Mouse (Mus musculus) myocyte (in vitro differentiated cells): Measurements from ENCODE around the gene Capn11. TPM values are rescaled to one million over a fixed set of nuclear protein-coding genes. Genes with fewer than 3 reads are reported as not detected.
A peak's percentile ranks its signal among the peaks of the same experiment; 100 is the strongest.

Experiments used
- H3K27me3 ChIP-seq: one replicate; pipeline ENCODE4 v1.6.1; 2011; ENCODE audit not compliant: control insufficient read depth, insufficient read depth, insufficient read length
- H3K36me3 ChIP-seq: one replicate; pipeline ENCODE4 v1.6.1; 2011; ENCODE audit not compliant: control insufficient read depth, insufficient read depth
- H3K4me2 ChIP-seq: one replicate; pipeline ENCODE4 v1.6.1; 2011; ENCODE audit warnings: low read depth, control low read depth
- H3K4me3 ChIP-seq: one replicate; pipeline ENCODE4 v1.5.1; 2011; ENCODE audit warnings: mild to moderate bottlenecking, control low read depth, moderate library complexity
- H3K79me2 ChIP-seq: one replicate; pipeline ENCODE4 v1.6.1; 2011; ENCODE audit not compliant: control insufficient read depth, insufficient read depth
- H3ac ChIP-seq: one replicate; pipeline ENCODE4 v1.6.1; 2011; ENCODE audit not compliant: control insufficient read depth, insufficient read length
- CEBPB ChIP-seq: IDR thresholded peaks from 2 replicates; pipeline ENCODE4 v1.6.1; 2011; ENCODE audit warnings: mild to moderate bottlenecking, moderate library complexity; ENCODE audit not compliant: poor library complexity, insufficient read depth, severe bottlenecking
- E2F4 ChIP-seq: IDR thresholded peaks from one replicate; pipeline ENCODE4 v1.6.1; 2011; ENCODE audit warnings: mild to moderate bottlenecking, control low read depth, moderate library complexity; ENCODE audit not compliant: insufficient read depth
- MAX ChIP-seq: IDR thresholded peaks from one replicate; pipeline ENCODE4 v1.6.1; 2011; ENCODE audit warnings: low read depth, mild to moderate bottlenecking, control low read depth
- MYOD1 ChIP-seq, 3 experiments: IDR thresholded peaks; one replicate each; pipeline ENCODE4 v1.6.1; 2011; ENCODE audit warnings: control low read depth in 2 of 3, low read depth in 2 of 3, mild to moderate bottlenecking in 2 of 3, moderate library complexity in 1 of 3; ENCODE audit not compliant: insufficient read length in 2 of 3, control insufficient read depth in 1 of 3
- MYOG ChIP-seq, 3 experiments: IDR thresholded peaks; one replicate each; pipeline ENCODE4 v1.6.1; 2011; ENCODE audit warnings: control low read depth in 2 of 3, low read depth in 2 of 3, mild to moderate bottlenecking in 2 of 3; ENCODE audit not compliant: insufficient read length in 2 of 3, control insufficient read depth in 1 of 3, insufficient read depth in 1 of 3
- POLR2A ChIP-seq: IDR thresholded peaks from one replicate; pipeline ENCODE4 v1.6.1; 2011; ENCODE audit warnings: low read depth, mild to moderate bottlenecking, control low read depth, moderate library complexity; ENCODE audit not compliant: insufficient read length
- POLR2AphosphoS2 ChIP-seq: IDR thresholded peaks from one replicate; pipeline ENCODE4 v1.6.1; 2011; ENCODE audit warnings: low read depth, control low read depth; ENCODE audit not compliant: insufficient read length
- REST ChIP-seq: IDR thresholded peaks from one replicate; pipeline ENCODE4 v1.6.1; 2011; ENCODE audit warnings: mild to moderate bottlenecking, control low read depth, moderate library complexity; ENCODE audit not compliant: insufficient read depth, insufficient read length
- SRF ChIP-seq: IDR thresholded peaks from one replicate; pipeline ENCODE4 v1.6.1; 2011; ENCODE audit warnings: low read depth; ENCODE audit not compliant: control insufficient read depth, insufficient read length
- TCF12 ChIP-seq: IDR thresholded peaks from one replicate; pipeline ENCODE4 v1.6.1; 2011; ENCODE audit warnings: mild to moderate bottlenecking, control low read depth; ENCODE audit not compliant: poor library complexity, insufficient read depth, severe bottlenecking
- TCF3 ChIP-seq: IDR thresholded peaks from one replicate; pipeline ENCODE4 v1.6.1; 2011; ENCODE audit warnings: low read depth, control low read depth; ENCODE audit not compliant: insufficient read length
- USF1 ChIP-seq: IDR thresholded peaks from one replicate; pipeline ENCODE4 v1.6.1; 2011; ENCODE audit warnings: low read depth, mild to moderate bottlenecking, control low read depth, moderate library complexity
- polyA plus RNA-seq: library from polyadenylated mRNA; unstranded; fragments of >200 nt; fragmentation: generic; extraction: Trizol; gene quantifications from one replicate; pipeline ENCODE4 v1.2.1, GENCODE M21; 2012; ENCODE audit warnings: missing spikeins

The Capn11 gene
- polyA plus RNA-seq, 1 experiment: 0.38 TPM

DNA sequence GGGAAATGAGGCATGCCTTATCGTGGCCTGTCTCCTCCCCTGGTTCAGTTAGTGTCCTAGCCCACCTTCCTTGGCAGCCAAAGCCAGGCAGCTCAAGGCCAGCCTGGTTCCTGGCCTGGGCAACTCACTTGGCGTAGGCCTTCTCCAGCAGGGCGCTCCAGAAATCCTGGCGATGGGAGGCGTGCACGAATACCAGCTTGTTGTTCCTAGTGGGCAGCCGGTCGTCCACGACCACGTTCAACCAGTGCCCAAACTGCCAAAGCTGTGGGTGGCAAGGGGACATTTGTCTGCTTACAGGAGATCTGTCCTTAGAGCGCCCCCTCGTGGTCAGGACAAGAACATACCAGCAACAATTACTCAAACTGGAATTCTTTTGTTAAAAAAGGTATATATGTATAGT is 16.4 kb downstream of the Capn11 start:
- peak overlapping the region; percentile 48 for H3K4me2 ChIP-seq
- H3ac ChIP-seq: no peak overlapping the region
- no peak overlapping the region for H3K4me3 ChIP-seq
- H3K79me2 ChIP-seq: no peaks in the 10 kb centered on the region
- TF ChIP-seq REST (no peak), TCF12 (no peak), MYOG (IDR thresholded peaks at IDR 0.05; ENCODE audit: control insufficient read depth in 1 of 3, insufficient read depth in 1 of 3, insufficient read length in 2 of 3, low read depth in 2 of 3) (peak in 1 of 3 experiments; percentile 26)
- H3K36me3 ChIP-seq: no peaks in the 10 kb centered on the region
- no peaks in the 10 kb centered on the region for H3K27me3 ChIP-seq

DNA sequence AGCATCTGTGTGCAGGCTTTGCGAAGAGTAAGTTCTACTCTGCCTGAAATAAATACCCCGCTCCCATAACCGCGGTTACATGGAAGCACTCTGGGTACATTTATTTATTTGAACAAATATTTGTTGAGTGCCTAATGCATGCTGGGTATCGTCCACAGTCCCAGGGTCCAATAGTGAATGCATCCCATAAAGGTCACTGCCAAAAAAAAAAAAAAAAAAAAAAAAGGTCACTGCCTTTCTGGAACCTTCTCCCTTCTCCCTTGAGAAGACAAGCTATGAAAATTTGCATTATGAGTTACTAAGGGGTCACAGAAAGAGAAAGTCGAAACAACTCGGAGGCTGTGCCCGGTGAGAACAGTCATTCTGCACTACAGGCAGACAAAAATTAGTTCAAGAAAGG is 17.1 kb downstream of the Capn11 start:
- TF ChIP-seq MAX (no peak), REST (no peak), MYOG (IDR thresholded peaks at IDR 0.05; ENCODE audit: control insufficient read depth in 1 of 3, insufficient read depth in 1 of 3, insufficient read length in 2 of 3, low read depth in 2 of 3) (no peak), POLR2AphosphoS2 (no peak), TCF12 (no peak), MYOD1 (IDR thresholded peaks at IDR 0.05; ENCODE audit: control insufficient read depth in 1 of 3, insufficient read length in 2 of 3, low read depth in 2 of 3) (no peak), TCF3 (no peak), POLR2A (no peak), E2F4 (no peak), USF1 (no peak), CEBPB (no peak), SRF (no peak)
- H3ac ChIP-seq: no peak overlapping the region
- H3K79me2 ChIP-seq: no peaks in the 10 kb centered on the region

DNA sequence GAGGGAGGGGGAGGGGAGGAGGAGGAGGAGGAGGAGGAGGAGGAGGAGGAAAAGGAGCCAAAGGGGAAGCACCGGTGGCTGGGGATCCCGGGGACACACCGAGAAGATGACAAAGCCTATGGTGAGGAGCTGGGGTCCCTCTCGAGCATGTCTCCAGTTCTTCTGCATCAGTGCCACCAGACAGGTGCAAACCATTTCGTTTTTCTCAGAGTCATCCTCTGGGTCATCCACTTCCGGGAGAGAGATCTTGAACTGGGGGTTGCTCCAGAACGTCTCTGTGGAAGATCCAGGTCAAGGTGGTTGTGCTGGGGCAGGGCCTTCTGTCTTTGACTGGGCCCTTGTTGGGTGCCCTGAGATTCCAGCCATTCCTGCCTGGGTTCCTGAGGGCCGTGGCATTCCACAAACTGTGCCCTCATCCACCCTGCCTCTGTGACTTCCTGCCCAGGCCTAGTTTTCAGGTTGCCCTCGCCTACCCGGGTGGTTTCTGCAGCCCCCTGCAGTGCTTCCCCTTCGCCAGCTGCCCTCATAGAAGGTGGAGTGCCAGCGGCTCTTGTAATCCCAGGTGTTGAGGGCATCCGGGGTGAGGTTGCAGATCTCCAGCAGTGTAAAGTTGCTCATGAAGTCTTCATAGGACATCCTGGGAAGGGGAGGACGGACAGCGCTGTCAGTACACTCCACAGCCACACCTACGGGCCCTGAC is 20.4 kb downstream of the Capn11 start:
- H3K36me3 ChIP-seq: no peaks in the 10 kb centered on the region
- H3K79me2 ChIP-seq: no peaks in the 10 kb centered on the region
- no peak overlapping the region for H3K4me3 ChIP-seq
- no peak overlapping the region for H3K4me2 ChIP-seq
- no peaks in the 10 kb centered on the region for H3K27me3 ChIP-seq
- TF ChIP-seq TCF3 (no peak), TCF12 (no peak), MYOG (IDR thresholded peaks at IDR 0.05; ENCODE audit: control insufficient read depth in 1 of 3, insufficient read depth in 1 of 3, insufficient read length in 2 of 3, low read depth in 2 of 3) (no peak), MAX (no peak), POLR2A (no peak), REST (no peak), SRF (no peak)
- no peak overlapping the region for H3ac ChIP-seq

More for the DNA sequence above, 17.1 kb downstream of the Capn11 start:
- no peak overlapping the region for H3K4me3 ChIP-seq
- H3K4me2 ChIP-seq: no peak overlapping the region
- H3K27me3 ChIP-seq: no peaks in the 10 kb centered on the region
- H3K36me3 ChIP-seq: no peaks in the 10 kb centered on the region

DNA sequence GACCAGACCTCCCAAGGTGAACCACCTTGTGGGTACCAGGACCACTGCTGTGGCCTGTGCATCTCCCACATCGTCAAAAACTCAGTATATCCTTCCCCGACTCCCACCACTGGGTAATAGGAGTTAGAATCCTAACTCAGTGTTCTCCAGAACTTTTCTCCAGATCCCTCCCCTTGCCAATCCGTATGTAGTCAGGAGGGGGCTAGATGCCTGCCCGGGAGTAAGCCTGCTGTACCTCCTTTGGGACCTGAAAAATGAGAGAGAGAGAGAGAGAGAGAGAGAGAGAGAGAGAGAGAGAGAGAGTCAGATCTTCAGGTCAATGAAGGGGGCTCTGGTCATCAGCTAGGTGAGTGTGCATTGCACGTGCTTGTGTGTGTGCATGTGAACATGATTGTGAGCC is 25.1 kb downstream of the Capn11 start:
- Histone ChIP-seq H3K79me2 (no peaks in the 10 kb centered on the region), H3K4me3 (no peak overlapping the region), H3K4me2 (no peak overlapping the region), H3K27me3 (no peaks in the 10 kb centered on the region), H3K36me3 (no peaks in the 10 kb centered on the region), H3ac (no peak overlapping the region)
- TF ChIP-seq CEBPB (no peak), MYOD1 (IDR thresholded peaks at IDR 0.05; ENCODE audit: control insufficient read depth in 1 of 3, insufficient read length in 2 of 3, low read depth in 2 of 3) (no peak)

DNA sequence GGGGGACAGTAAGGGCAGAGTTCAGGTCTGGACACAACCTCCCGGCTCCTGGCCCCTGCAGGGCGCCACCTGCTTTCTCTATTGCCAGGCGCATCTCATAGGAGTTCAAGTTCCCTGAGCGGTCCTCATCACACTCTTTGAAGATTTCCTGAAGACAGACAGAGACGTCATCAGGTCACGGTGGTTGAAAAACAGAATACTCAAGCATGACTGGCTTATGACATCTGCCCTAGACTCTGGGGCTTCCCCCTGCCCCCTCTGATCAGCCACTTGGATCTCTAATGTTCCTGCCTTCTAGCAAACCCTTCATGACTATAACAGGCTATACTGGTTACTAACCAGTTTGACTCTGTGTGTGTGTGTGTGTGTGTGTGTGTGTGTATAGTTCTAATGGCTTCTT is 27.2 kb downstream of the Capn11 start:
- TF ChIP-seq SRF (no peak), TCF12 (no peak), REST (no peak), E2F4 (no peak), MAX (no peak), MYOG (IDR thresholded peaks at IDR 0.05; ENCODE audit: control insufficient read depth in 1 of 3, insufficient read depth in 1 of 3, insufficient read length in 2 of 3, low read depth in 2 of 3) (no peak), TCF3 (no peak), POLR2A (no peak), MYOD1 (IDR thresholded peaks at IDR 0.05; ENCODE audit: control insufficient read depth in 1 of 3, insufficient read length in 2 of 3, low read depth in 2 of 3) (no peak), USF1 (no peak), POLR2AphosphoS2 (no peak), CEBPB (no peak)
- H3K4me3 ChIP-seq: no peak overlapping the region

More for the DNA sequence above, 27.2 kb downstream of the Capn11 start:
- no peaks in the 10 kb centered on the region for H3K79me2 ChIP-seq
- no peak overlapping the region for H3ac ChIP-seq
- no peak overlapping the region for H3K4me2 ChIP-seq
- no peaks in the 10 kb centered on the region for H3K36me3 ChIP-seq
- H3K27me3 ChIP-seq: no peaks in the 10 kb centered on the region
